Mouse (Mus musculus) stomach, embryonic 16.5 days (tissue): ENCODE measurements around the gene Zfhx3. TPM values are rescaled to one million over a fixed set of nuclear protein-coding genes. Genes with fewer than 3 reads are reported as not detected.
A peak's percentile ranks its signal among the peaks of the same experiment; 100 is the strongest.

Experiments
- ATAC-seq: fragments of 200-750 bp; cut with Nextera tagmentation; 2 replicates; pipeline ENCODE4 v1.8.0; 2017; ENCODE audit warnings: moderate number of reproducible peaks, moderate TSS enrichment; ENCODE audit not compliant: insufficient read depth, low FRiP score
- H3K27ac ChIP-seq: fragments of 300-500 bp; sonication (generic); 2 replicates; pipeline ENCODE4 v1.5.1; 2014; ENCODE audit warnings: low read length
- H3K27me3 ChIP-seq: fragments of 300-500 bp; sonication (generic); 2 replicates; pipeline ENCODE4 v1.6.1; 2014; ENCODE audit warnings: low read length, control low read depth, mixed read lengths; ENCODE audit not compliant: control insufficient read depth, insufficient read depth
- H3K36me3 ChIP-seq: fragments of 300-500 bp; sonication (generic); 2 replicates; pipeline ENCODE4 v1.6.1; 2014; ENCODE audit warnings: low read length; ENCODE audit not compliant: control insufficient read depth, insufficient read depth
- H3K4me1 ChIP-seq: fragments of 300-500 bp; sonication (generic); 2 replicates; pipeline ENCODE4 v1.6.1; 2014; ENCODE audit warnings: low read length, control low read depth, mixed read lengths; ENCODE audit not compliant: control insufficient read depth, insufficient read depth
- H3K4me2 ChIP-seq: fragments of 300-500 bp; sonication (generic); 2 replicates; pipeline ENCODE4 v1.6.1; 2014; ENCODE audit warnings: low read depth, low read length, mixed read lengths
- H3K4me3 ChIP-seq: fragments of 300-500 bp; sonication (generic); replicated peaks from 2 replicates; pipeline ENCODE4 v1.5.1; 2014; ENCODE audit warnings: mild to moderate bottlenecking, low read length
- H3K9ac ChIP-seq: fragments of 300-500 bp; sonication (generic); 2 replicates; pipeline ENCODE4 v1.6.1; 2014; ENCODE audit warnings: low read length
- H3K9me3 ChIP-seq: fragments of 300-500 bp; sonication (generic); replicated peaks from 2 replicates; pipeline ENCODE4 v1.6.1; 2016; ENCODE audit warnings: low read length, control low read depth; ENCODE audit not compliant: control insufficient read depth
- WGBS: fragments of 180-500 bp; shearing (Covaris S2); extraction: QIAGEN DNeasy Blood & Tissue Kit; methylation state at CpG from one replicate; pipeline ENCODE4 v1.1.7; 2014; 5-methylcytosine and 5-hydroxymethylcytosine counted together
- polyA plus RNA-seq: library from polyadenylated mRNA; unstranded; fragments of >200 nt; fragmentation: Nextera tagmentation; extraction: Ambion mirVana; gene quantifications from 2 replicates; pipeline ENCODE4 v1.2.1, GENCODE M21; 2015

Gene Zfhx3
- polyA plus RNA-seq, 1 experiment from 2014 or later: 10.9 TPM

DNA sequence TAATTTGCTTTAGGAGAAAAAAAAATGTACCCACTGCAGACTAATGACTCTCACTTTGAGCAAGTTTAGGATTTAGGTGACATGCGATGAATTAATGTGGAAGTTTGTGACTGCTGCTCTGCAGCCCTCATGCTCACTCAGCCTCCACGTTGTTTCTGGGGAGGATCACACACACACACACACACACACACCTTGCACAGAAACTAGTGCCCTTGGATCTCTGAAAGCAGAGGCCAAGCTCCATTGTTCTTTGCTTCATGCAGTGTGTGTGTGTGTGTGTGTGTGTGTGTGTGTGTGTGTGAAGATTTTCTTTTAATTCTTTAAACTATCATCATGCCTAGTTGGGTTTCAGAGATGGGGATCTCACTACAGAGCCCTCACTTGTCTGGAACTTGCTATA, 1020.7 kb downstream of the Zfhx3 start:
- no peak overlapping the region for H3K27ac ChIP-seq
- no peak for ATAC-seq
- H3K4me2 ChIP-seq: no peak overlapping the region
- no peaks in the 10 kb centered on the region for H3K4me1 ChIP-seq
- no peaks in the 10 kb centered on the region for H3K27me3 ChIP-seq
- no peak overlapping the region for H3K4me3 ChIP-seq
- WGBS: 78% methylated on average over 2 of the region's 2 CpGs
- H3K36me3 ChIP-seq: no peaks in the 10 kb centered on the region
- no peaks in the 10 kb centered on the region for H3K9me3 ChIP-seq
- H3K9ac ChIP-seq: no peak overlapping the region

DNA sequence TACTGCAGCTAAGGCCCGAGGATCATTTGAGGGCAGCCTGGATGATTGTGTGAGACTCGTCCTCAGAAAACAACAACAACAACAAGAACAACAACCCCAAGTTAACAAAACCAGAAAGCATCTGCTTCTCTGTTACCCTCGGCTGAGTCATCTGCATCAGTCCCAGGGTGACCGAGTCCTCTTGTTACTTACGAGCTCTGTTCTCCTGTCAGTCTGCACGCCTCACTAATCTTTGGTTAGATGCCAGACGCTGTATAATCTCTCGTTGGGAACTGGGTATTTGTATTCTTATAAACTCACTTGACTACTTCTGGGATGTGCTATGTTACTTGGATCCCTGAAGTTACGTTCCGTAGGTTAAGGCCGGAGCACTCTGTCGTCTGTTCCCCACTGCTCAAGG, 1023.6 kb downstream of the Zfhx3 start:
- Histone ChIP-seq H3K9ac (no peak overlapping the region), H3K27me3 (no peaks in the 10 kb centered on the region), H3K27ac (no peak overlapping the region), H3K4me3 (no peak overlapping the region), H3K36me3 (no peaks in the 10 kb centered on the region), H3K9me3 (no peaks in the 10 kb centered on the region), H3K4me2 (no peak overlapping the region), H3K4me1 (no peaks in the 10 kb centered on the region)
- ATAC-seq: no peak
- 74% methylated on average over 12 of the region's 12 CpGs for WGBS

DNA sequence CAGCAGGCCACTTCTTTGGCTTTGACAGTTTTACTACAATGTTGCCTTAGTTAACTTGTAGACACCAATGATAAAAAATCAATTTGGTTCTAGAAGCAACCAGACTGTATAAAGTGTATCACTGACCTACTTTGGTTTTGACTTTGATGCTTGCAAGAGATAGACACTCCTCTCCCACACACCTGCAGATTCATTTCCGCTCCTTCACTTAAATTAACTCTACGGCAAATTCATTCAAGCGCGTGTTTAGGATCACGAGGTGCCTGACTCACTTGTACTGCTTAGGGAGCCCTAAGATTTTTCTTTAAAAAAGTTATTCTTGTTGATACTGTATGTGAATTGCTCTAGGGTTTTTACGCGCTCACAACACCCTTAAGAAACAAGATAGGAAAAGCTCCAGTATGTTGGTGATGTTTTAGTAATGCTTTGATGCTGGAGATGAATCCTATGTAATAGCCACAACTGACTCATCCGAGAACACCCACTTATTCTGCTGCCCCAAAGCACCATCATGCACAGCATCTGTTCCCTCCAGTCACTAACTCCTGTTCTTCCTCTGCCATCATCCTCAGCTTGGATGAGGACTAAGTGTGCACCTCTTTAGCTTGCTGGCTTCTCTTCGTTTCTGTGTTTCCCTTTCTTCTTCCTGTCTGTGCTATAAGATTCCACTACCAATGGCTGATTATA, 1031.3 kb downstream of the Zfhx3 start:
- ATAC-seq: no peak
- Histone ChIP-seq H3K9ac (no peak overlapping the region), H3K4me2 (no peak overlapping the region), H3K4me1 (no peaks in the 10 kb centered on the region), H3K9me3 (no peaks in the 10 kb centered on the region), H3K27me3 (no peaks in the 10 kb centered on the region), H3K27ac (no peak overlapping the region), H3K36me3 (no peaks in the 10 kb centered on the region), H3K4me3 (no peak overlapping the region)
- WGBS: 87% methylated on average over 9 of the region's 9 CpGs

DNA sequence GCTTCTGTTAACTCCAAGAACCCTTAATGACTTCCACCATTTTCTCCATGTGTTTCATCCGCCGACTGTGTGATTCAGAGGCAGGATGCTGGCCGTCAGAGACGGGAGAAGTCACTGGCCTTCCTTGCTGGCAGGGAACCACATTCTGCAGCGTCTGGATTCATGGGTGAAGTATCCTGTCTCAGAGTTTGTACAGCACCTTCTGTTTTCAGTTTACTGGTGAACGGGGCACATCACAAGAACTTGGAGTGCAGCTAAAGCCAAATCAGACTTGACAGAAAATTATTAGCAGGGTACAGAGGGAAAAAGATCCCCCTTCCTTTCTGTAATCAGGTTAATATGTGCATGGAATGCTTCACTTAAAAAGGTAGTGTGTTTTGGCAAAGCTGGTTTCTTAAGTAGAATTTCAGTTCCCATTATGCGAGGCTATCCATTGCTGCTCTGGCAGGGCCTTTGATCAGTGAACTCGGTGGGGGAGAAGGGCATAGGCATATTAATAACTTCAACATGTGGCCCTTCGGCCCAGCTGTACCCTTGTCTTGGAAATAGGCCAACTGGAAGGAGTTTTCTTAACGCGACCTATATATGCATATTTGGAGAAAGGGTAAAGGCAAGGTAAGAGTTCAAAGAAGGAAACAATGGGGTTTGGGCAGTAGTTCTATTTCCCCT, 1035.4 kb downstream of the Zfhx3 start:
- H3K4me2 ChIP-seq: no peak overlapping the region
- H3K4me1 ChIP-seq: no peaks in the 10 kb centered on the region
- no peak overlapping the region for H3K9ac ChIP-seq
- H3K9me3 ChIP-seq: no peaks in the 10 kb centered on the region; the same call in 1 of the 2 replicates
- no peak overlapping the region for H3K27ac ChIP-seq
- H3K27me3 ChIP-seq: no peaks in the 10 kb centered on the region
- WGBS: 53% methylated on average over 11 of the region's 11 CpGs
- no peaks in the 10 kb centered on the region for H3K36me3 ChIP-seq
- ATAC-seq: no peak
- no peak overlapping the region for H3K4me3 ChIP-seq

DNA sequence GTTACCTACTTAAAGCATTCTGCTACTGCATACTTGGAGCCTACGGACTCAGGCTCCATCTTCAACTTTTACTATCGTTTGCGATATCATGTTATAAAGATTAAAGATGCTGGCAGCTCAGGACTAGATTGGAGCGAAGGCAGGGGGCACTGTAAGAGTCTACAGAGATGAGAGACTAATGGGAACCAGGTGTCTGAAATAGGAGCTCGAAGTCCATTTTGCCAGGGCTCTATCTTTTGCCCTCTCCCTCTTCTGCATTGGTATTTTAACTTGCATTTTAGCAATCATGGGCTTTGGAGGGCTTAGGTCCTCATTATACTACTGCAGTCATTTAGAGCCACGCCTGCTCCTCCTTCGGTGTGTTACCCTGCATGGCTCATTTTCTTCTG, 1035.9 kb downstream of the Zfhx3 start:
- Histone ChIP-seq H3K9me3 (no peaks in the 10 kb centered on the region; the same call in 1 of the 2 replicates), H3K9ac (no peak overlapping the region), H3K4me2 (no peak overlapping the region), H3K4me3 (no peak overlapping the region), H3K27me3 (no peaks in the 10 kb centered on the region), H3K36me3 (no peaks in the 10 kb centered on the region), H3K4me1 (no peaks in the 10 kb centered on the region), H3K27ac (no peak overlapping the region)
- 83% methylated on average over 7 of the region's 7 CpGs for WGBS
- no peak for ATAC-seq

DNA sequence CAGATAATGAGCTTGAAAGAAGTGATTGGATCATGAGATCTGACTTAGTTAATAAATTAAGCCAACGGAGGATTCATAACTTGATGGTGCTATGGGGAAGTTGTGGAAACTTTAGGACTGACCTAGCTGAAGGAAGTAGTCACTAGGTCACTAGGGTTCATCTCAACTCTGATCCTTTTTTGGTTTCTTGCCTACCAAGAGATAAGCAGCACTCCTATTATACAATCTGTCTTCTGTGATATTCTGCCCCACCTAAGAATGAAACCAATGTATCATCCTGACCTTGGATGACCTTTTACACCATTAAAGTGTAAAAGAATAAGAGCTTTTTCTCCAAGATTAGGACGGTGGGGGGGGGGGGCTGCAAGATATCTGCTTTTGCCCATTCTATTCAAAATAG, 1042.5 kb downstream of the Zfhx3 start:
- Histone ChIP-seq H3K4me3 (no peak overlapping the region), H3K4me2 (no peak overlapping the region), H3K4me1 (no peaks in the 10 kb centered on the region), H3K9ac (no peak overlapping the region), H3K27me3 (no peaks in the 10 kb centered on the region), H3K27ac (no peak overlapping the region), H3K9me3 (no peaks in the 10 kb centered on the region; the same call in 1 of the 2 replicates), H3K36me3 (no peaks in the 10 kb centered on the region)
- ATAC-seq: no peak
- 60% methylated on average over 2 of the region's 2 CpGs for WGBS

DNA sequence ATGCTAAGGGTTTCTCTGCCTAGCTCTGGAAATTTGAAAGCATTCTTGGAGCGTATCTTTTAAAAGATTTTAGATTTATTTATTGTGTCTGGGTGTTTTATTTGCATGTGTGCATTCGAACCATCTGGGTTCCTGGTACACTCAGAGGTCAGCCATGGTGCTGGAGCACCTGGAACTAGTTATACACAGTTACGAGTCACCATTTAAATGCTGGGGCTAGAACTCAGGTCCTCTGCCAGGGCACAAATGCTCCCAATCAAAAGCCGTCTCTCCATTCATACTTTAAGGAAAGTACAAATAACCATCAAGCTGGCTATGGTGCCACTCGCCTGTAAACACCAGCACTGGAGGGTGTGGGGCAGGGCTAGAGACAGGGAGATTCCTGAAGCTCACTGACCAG, 1047.4 kb downstream of the Zfhx3 start:
- Histone ChIP-seq H3K4me1 (no peaks in the 10 kb centered on the region), H3K4me3 (no peak overlapping the region), H3K9ac (no peak overlapping the region), H3K27ac (no peak overlapping the region), H3K27me3 (no peaks in the 10 kb centered on the region), H3K4me2 (no peak overlapping the region), H3K9me3 (no peaks in the 10 kb centered on the region), H3K36me3 (no peaks in the 10 kb centered on the region)
- 80% methylated on average over 5 of the region's 5 CpGs for WGBS
- no peak for ATAC-seq

DNA sequence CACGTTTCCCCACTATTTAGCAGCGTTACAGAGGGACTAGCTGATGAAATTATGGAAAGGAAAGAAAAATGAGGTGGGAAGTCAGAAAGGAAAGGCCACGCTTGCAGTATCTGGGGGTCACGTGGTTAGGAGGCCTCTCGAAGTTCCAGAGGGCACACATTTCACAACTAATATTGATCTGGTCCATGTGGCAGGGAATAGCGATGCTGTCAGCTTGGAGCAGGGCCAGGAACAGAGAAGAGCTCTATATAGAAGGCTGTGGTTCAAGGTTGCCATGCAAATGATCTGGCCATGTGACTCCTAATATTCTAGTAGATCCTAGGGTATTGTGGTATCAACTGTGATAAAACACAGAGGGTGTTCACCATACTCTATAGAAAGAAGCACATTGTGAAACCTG, 1048.1 kb downstream of the Zfhx3 start:
- ATAC-seq: peak; percentile 33; the same call in 1 of the 2 replicates
- 70% methylated on average over 6 of the region's 6 CpGs for WGBS

DNA sequence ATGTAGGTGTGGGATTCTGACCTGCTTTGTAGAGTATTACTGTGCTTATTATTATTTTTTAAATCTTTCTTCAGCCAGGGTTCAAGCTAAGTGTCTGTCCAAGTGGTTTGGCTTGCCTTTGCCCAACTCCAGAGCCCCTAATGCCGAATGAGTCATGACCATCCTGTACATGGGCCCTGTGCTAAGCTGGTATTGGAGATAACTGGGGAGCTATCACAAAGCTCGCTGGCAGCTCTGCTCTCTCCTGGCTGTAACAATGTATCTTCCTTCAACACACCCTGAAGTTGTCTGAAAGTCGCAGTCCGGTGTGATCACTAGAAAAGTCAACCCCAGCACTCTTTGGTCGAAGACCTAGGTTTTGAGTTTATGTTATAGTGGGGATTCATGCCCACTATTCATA, 1049.0 kb downstream of the Zfhx3 start:
- no peak for ATAC-seq

More for the DNA sequence above, 1048.1 kb downstream of the Zfhx3 start:
- Histone ChIP-seq H3K36me3 (no peaks in the 10 kb centered on the region), H3K4me3 (no peak overlapping the region), H3K27ac (no peak overlapping the region), H3K4me1 (no peaks in the 10 kb centered on the region), H3K9ac (no peak overlapping the region), H3K4me2 (no peak overlapping the region), H3K9me3 (no peaks in the 10 kb centered on the region), H3K27me3 (no peaks in the 10 kb centered on the region)

More for the DNA sequence above, 1049.0 kb downstream of the Zfhx3 start:
- no peaks in the 10 kb centered on the region for H3K9me3 ChIP-seq
- no peak overlapping the region for H3K9ac ChIP-seq
- WGBS: 89% methylated on average over 5 of the region's 5 CpGs
- H3K27ac ChIP-seq: no peak overlapping the region
- no peaks in the 10 kb centered on the region for H3K4me1 ChIP-seq
- H3K27me3 ChIP-seq: no peaks in the 10 kb centered on the region
- H3K4me2 ChIP-seq: no peak overlapping the region
- no peaks in the 10 kb centered on the region for H3K36me3 ChIP-seq
- no peak overlapping the region for H3K4me3 ChIP-seq
